Mouse (Mus musculus) embryonic fibroblast, embryonic 13.5 days (primary cell): ENCODE results near the gene Vps25. TPM values are rescaled to one million over a fixed set of nuclear protein-coding genes. Genes with fewer than 3 reads are reported as not detected.
A peak's percentile ranks its signal among the peaks of the same experiment; 100 is the strongest.

ENCODE experiments used
- H3K27ac ChIP-seq: 2 replicates; pipeline ENCODE4 v1.5.1; 2012; ENCODE audit warnings: low read length, control low read depth, inconsistent platforms; ENCODE audit not compliant: insufficient read depth
- H3K4me1 ChIP-seq: 2 replicates; pipeline ENCODE4 v1.6.1; 2011; ENCODE audit warnings: low read length; ENCODE audit not compliant: control insufficient read depth, insufficient read depth
- H3K4me3 ChIP-seq: 2 replicates; pipeline ENCODE4 v1.5.1; 2011; ENCODE audit warnings: mild to moderate bottlenecking, control low read depth, low read length; ENCODE audit not compliant: insufficient read depth
- CTCF ChIP-seq: IDR thresholded peaks from 2 replicates; pipeline ENCODE4 v1.5.1; 2011; ENCODE audit warnings: mild to moderate bottlenecking, control low read depth, low read length, moderate library complexity, borderline replicate concordance; ENCODE audit not compliant: insufficient read depth
- POLR2A ChIP-seq: IDR thresholded peaks from 2 replicates; pipeline ENCODE4 v1.6.1; 2011; ENCODE audit warnings: low read depth, mild to moderate bottlenecking, control low read depth, low read length, moderate library complexity
- polyA plus RNA-seq: library from polyadenylated mRNA; stranded (reverse); fragments of >200 nt; gene quantifications from 2 replicates; pipeline ENCODE4 v1.2.4, GENCODE M21; 2011; ENCODE audit warnings: low read depth; ENCODE audit not compliant: missing spikeins, insufficient read length

The Vps25 gene
- polyA plus RNA-seq, 1 experiment: 99.4 TPM

GRCm38 (mm10) chr11:101259261-101259712 is 5.8 kb downstream of the Vps25 start:
- TF ChIP-seq CTCF: no peak
- TF ChIP-seq POLR2A: no peak
- Histone ChIP-seq H3K27ac (0 out of 2 replicates have a peak overlapping the region, but pooled peaks have one; percentile 43), H3K4me3 (peak overlapping the region; percentile 44; the same call in 1 of the 2 replicates), H3K4me1 (peaks cover 14% of the 10 kb centered on the region; the same call in 1 of the 2 replicates)

- Histone ChIP-seq H3K4me3 (peak within 1 kb of the TSS; percentile 58), H3K27ac (peak within 1 kb of the TSS; percentile 43), H3K4me1 (peaks cover 12% of the 10 kb centered on the region; the same call in 1 of the 2 replicates)
Observed at GRCm38 (mm10) chr11:101259948-101260825, 6.7 kb downstream of the Vps25 start, which contains the start of gene Wnk4. TSS of gene Wnk4 (plus strand) at chr11:101260567.

GRCm38 (mm10) chr11:101260826-101261380 is 7.4 kb downstream of the Vps25 start:
- H3K4me1 ChIP-seq: peaks cover 15% of the 10 kb centered on the region; the same call in 1 of the 2 replicates
- TF ChIP-seq CTCF: no peak
- H3K4me3 ChIP-seq: peak overlapping the region; percentile 58
- H3K27ac ChIP-seq: no peak overlapping the region

More at GRCm38 (mm10) chr11:101259948-101260825, 6.7 kb downstream of the Vps25 start, which contains the start of gene Wnk4:
- TF ChIP-seq CTCF (no peak), POLR2A (peak; percentile 75)

GRCm38 (mm10) chr11:101262272-101262967 is 8.9 kb downstream of the Vps25 start:
- H3K27ac ChIP-seq: no peak overlapping the region
- no peak overlapping the region for H3K4me3 ChIP-seq
- no peak for TF ChIP-seq CTCF
- TF ChIP-seq POLR2A: no peak
- H3K4me1 ChIP-seq: peaks cover 15% of the 10 kb centered on the region; the same call in 1 of the 2 replicates

DNA sequence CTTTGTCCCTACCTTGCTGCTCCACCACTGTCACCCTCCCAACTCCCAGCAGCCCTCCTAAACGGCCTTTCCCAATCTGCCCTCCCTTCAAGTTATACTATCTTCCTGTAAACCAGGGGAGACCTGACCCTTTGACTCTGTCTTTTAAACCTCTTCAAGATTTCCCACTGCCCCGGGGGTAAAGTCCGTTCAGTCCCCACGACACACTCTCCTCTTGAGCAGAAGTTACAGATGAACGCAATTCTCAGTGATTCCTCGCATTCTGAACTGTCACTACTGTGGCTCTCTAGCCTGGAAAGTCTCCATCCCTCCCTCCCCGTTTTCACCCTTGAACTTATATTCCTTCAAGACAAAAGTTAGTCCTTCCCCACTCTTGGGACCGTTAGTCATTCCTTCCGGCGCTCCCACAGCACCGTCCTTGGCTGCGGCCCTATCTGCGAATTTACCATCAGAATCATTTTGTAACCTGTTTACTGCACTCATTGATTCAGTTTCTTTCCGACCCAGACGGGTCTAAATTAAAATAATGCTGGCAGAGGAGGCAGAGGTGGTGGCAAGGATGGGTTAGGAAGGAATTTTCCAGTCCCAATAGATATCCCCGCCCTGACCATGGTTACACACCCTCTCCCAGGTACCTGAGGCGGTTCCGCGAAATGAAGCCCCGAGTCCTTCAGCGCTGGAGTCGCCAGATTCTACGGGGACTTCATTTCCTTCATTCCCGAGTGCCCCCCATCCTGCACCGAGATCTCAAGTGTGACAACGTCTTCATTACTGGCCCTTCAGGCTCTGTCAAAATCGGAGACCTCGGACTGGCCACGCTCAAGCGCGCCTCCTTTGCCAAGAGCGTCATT is 9.9 kb downstream of the Vps25 start:
- H3K4me3 ChIP-seq: no peak overlapping the region
- TF ChIP-seq CTCF: no peak
- no peak for TF ChIP-seq POLR2A
- no peak overlapping the region for H3K27ac ChIP-seq
- H3K4me1 ChIP-seq: peaks cover 15% of the 10 kb centered on the region; the same call in 1 of the 2 replicates

DNA sequence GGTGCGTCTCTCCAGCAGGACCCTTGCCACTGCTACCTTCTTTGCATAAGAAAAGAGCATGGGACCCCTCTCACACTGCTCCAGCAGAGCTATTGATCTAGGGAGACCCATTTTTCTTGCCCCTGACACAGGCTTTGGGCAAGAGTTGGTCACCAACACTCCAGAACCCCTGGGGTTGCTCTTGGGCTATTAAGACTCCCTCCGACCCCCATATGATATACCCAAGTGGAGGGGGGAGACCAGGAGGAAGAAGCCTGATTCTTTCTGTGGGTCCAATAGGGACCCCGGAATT is 10.4 kb downstream of the Vps25 start:
- TF ChIP-seq CTCF: no peak
- no peak for TF ChIP-seq POLR2A
- no peak overlapping the region for H3K4me3 ChIP-seq
- peaks cover 15% of the 10 kb centered on the region; the same call in 1 of the 2 replicates for H3K4me1 ChIP-seq

DNA sequence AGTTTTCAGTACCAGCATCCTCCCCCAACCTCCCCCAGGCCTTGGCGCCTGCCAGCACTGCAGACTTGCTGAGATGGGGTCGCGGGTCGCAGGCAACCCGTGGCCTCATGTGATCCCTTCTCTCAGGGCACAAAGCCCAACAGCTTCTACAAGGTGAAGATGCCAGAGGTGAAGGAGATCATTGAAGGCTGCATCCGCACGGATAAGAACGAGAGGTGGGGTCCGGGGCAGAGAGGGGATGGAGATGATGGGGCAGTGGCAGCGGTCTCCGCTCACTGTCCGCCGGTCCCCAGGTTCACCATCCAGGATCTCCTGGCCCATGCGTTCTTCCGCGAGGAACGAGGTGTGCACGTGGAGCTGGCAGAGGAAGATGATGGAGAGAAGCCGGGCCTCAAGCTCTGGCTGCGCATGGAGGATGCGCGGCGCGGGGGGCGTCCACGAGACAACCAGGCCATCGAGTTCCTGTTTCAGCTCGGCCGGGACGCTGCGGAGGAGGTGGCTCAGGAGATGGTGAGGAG is 11.5 kb downstream of the Vps25 start:
- no peak overlapping the region for H3K27ac ChIP-seq

More for the DNA sequence above, 10.4 kb downstream of the Vps25 start:
- no peak overlapping the region for H3K27ac ChIP-seq

DNA sequence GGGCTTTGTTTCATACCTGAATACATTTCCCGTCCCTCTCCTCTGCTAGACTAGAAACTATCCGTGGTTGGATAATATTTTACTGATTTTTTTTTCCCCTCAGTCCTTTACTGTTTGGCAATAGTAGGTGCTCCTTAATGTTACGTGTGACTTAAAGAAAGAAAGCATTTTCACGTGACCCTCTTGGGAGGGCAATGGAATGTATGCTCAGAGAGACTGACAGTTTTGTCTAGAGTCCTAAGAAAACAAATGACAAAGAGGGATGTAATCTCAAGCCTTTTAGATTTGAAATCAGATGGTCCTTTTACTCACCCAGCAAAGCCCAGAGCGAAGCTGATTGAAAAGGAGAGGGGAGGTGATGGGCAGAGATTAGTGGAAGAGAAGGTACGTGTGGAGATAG is 12.4 kb downstream of the Vps25 start:
- TF ChIP-seq POLR2A (no peak), CTCF (no peak)
- Histone ChIP-seq H3K4me3 (no peak overlapping the region), H3K4me1 (peaks cover 10% of the 10 kb centered on the region; the same call in 1 of the 2 replicates), H3K27ac (no peak overlapping the region)

More for the DNA sequence above, 11.5 kb downstream of the Vps25 start:
- TF ChIP-seq POLR2A: no peak
- no peak for TF ChIP-seq CTCF
- H3K4me3 ChIP-seq: no peak overlapping the region
- peaks cover 10% of the 10 kb centered on the region; the same call in 1 of the 2 replicates for H3K4me1 ChIP-seq
